Mouse (Mus musculus) layer of hippocampus, postnatal 25 days (tissue): ENCODE data around the gene Tnfsf15. TPM values are rescaled to one million over a fixed set of nuclear protein-coding genes. Genes with fewer than 3 reads are reported as not detected.

Experiments
- DNase-seq, 2 experiments: peaks; one replicate each; pipeline ENCODE4 v3.0.0; 2022; ENCODE audit warnings: mixed read lengths in 2 of 2, low spot score in 1 of 2; ENCODE audit errors: extremely low spot score in 1 of 2
- total RNA-seq, 2 experiments: library from RNA; stranded (reverse); gene quantifications; 2 replicates each; pipeline ENCODE4 v1.2.3; 2021

The Tnfsf15 gene
- total RNA-seq, 2 experiments from 2014 or later = not detected

DNA sequence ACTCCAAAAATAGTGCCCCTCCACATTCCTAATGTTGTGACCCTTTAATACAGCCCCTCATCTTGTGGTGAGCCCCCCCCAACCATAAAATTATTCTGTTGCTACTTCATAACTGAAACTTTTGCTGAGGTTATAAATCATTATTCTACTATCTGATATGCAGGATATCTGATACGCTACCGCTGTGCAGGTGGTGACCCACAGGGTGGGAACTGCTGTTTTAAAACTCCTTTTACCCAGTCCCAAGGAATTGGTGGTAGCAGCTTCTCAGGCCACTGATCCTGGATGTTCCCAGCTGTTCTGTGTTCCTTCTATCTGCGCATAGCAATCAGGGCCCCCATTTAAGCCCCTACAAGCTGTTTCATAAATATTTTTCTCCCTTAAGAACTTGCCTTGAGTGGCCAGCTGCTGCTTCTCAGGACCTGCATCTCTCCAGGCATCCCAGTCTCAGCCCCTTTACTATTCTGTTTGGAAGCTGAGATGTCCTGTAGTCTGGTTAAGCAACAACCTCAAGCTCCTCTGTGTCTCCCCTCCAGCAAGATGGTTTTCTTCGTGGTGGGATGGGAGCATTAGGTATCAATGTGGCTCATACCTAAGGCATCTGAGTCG lies 2.0 kb downstream of the Tnfsf15 start:
- DNase-seq = no peak

DNA sequence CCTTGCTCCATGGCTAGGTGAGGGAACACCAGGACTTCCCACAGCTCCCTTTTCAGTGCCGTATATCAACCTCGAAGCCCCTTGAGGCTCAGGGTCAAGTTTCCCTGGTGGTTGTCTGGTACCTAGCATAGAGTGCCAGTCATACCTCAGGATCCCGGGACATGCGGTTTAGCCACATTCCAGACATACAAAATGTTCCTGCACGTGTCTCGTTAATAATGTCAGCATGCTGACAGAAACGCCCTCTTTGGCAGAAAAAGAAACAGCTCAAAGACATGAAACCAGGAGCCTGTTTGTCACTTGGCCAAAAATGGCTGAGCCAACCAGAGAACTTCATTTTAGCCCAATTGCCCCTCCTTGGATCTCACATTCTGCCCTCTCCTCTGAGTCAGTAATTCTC lies 2.8 kb downstream of the Tnfsf15 start:
- no peak for DNase-seq

GRCm38 (mm10) chr4:63740761-63741160 lies 4.2 kb downstream of the Tnfsf15 start:
- DNase-seq = no peak

GRCm38 (mm10) chr4:63740001-63740400 lies 4.9 kb downstream of the Tnfsf15 start:
- no peak for DNase-seq

- peak; percentile 12 to 13 for DNase-seq
Observed at GRCm38 (mm10) chr4:63739524-63739923, 5.4 kb downstream of the Tnfsf15 start.

GRCm38 (mm10) chr4:63738364-63738997 lies 6.4 kb downstream of the Tnfsf15 start:
- no peak for DNase-seq

DNA sequence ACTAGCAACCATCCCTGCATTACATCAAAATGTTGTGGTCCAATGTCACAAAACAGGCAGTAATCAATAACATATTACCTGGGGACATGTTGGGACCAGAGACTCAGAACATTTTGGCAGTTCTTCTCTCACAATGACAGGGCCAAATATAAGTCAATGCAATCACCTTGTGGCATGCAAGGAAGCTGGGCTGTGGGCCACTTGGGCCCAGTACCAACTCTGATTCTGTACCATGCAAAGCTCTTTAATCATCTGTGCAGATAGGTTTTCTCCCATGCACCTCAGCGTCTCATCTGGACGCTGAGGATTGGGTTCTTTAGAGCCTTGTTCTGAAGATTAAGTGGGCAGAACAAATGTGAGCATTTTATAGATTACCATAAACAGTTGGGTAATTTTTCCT lies 13.6 kb downstream of the Tnfsf15 start:
- DNase-seq = no peak

- no peak for DNase-seq
Observed at GRCm38 (mm10) chr4:63726727-63727126, 18.2 kb downstream of the Tnfsf15 start.

GRCm38 (mm10) chr4:63725981-63726380 lies 18.9 kb downstream of the Tnfsf15 start:
- DNase-seq = no peak

GRCm38 (mm10) chr4:63717922-63718643 lies 26.8 kb downstream of the Tnfsf15 start:
- DNase-seq = no peak

- DNase-seq = no peak
Observed at GRCm38 (mm10) chr4:63711886-63712285, 33.0 kb downstream of the Tnfsf15 start.

GRCm38 (mm10) chr4:63710431-63711220 lies 34.3 kb downstream of the Tnfsf15 start:
- no peak for DNase-seq

- DNase-seq = no peak
Observed at GRCm38 (mm10) chr4:63706279-63706971, 38.5 kb downstream of the Tnfsf15 start.

DNA sequence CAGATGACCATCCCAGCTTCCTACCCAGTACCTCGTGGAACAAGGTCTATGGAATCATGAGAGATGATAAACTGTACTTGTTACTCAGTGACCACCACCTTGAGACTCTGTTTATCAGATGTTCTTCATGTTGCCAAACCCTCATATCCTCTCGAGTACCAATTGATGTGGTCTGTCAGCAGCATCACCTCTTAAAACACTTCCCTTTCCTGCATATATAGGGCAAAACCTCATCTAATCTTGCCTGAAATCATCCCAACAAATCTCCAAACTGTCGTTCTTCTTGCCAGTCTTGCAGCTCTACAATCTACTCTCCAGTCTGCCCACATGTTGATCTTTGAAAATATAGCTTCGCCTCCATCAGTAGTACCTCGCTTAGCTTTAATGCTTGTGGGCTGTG lies 40.7 kb downstream of the Tnfsf15 start:
- DNase-seq = no peak

- DNase-seq = no peak
Observed at GRCm38 (mm10) chr4:63703686-63704085, 41.2 kb downstream of the Tnfsf15 start.

DNA sequence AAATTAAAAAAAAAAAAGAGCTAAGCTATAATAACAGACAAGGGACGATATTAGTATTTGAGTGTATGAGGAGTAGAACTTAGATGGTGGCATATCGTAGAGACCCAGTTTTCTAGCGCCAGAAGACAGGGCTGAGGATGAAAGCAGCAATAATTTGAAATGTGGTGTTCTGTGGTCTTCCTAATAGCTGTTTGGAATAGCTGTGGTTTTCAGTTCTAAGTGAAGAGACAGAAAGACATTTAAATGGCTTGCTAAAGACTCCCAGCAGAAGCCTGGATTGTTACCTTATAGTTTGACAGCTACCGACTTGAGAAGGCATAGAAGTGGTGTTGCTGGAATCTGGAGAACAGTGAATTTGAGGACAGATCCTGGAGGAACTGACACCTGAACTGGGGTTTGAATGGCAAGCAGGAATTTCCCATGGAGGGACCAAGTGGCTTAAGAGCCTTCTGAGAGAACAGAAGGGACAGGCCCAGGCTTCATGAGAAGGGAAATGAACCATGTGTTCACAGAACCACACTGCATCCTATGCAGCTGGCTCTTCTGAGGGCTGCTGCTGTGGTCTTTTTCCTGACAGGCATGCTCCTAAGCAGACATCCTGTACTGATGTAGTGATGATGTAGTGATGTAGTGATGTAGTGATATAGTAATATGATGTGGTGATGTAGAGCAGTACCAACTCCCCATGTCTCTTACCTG lies 42.8 kb downstream of the Tnfsf15 start:
- DNase-seq = no peak

DNA sequence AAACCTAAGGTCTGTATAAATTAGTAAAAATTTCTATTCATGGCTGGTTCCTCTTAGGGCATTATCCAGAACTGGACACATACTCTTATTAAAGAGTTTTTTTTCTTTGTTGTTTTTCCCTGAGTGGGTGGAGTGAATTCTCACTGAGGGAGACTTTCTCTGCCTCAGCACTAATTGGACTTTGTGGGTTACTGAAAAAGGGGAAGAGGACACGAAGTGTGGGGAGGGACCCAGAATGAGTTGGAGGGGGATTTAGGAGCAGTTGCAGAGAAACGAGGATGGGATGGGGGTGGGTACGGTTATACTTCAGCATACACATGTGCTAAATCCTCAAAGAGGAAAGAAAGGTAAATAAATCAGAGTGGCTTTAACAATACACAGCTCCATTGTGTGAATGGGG lies 45.2 kb downstream of the Tnfsf15 start:
- no peak for DNase-seq

DNA sequence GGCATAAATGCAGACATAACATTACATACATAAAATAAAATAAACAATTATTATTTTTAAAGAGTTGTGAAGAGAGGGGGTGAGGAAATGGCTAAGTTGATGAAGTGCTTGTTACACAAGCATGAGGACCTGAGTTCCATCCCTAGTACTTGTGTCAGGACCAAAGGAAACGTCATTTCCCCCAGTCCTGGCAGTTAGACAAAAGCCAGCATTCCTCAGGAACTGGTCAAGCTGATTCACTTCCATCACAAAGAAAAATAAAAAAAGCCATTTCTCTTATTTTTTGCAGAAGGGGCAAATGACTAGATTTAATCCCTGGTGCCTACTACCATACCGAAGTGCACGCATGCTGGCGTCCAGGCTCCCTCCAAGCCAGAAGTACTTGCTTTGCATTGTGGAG lies 48.0 kb downstream of the Tnfsf15 start:
- DNase-seq = no peak

DNA sequence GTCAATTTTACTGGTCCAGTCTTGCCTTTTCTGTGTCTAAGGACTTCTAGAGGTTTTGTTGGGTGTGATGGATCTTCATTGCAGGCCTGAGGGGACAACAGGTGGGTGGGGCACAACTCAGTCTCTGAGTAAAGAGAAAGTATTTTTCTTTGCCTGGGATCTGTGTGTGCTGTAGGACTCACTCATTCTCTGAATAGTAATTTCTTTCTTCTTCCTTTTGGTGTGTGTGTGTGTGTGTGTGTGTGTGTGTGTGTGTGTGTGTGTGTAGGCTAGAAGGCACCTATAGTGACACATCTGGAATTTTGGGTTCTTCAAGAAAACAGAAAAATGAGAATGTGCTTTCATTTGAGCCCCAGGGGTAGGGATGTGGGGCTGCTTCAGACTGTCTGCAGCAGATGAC lies 52.6 kb downstream of the Tnfsf15 start:
- DNase-seq = no peak

- no peak for DNase-seq
Observed at GRCm38 (mm10) chr4:63687429-63687828, 57.5 kb downstream of the Tnfsf15 start.
